Mouse (Mus musculus): ENCODE results near the gene Cryl1. TPM values are rescaled to one million over a fixed set of nuclear protein-coding genes. Genes with fewer than 3 reads are reported as not detected.
A peak's percentile ranks its signal among the peaks of the same experiment; 100 is the strongest.

The Cryl1 gene
- total RNA-seq (2014; fragmentation: Nextera tagmentation) (15.3 and 28.5 TPM in 2 replicates), total RNA-seq (2017) (10.4 and 26.5 TPM in 2 replicates)

- peak; percentile 98 for ATAC-seq (replicated peaks; ENCODE audit: poor library complexity, severe bottlenecking)
Observed at GRCm38 (mm10) chr14:57398065-57398757, at the start of gene Cryl1. Gene Cryl1 (minus strand): TSS chr14:57398529.

- no peak for ATAC-seq (replicated peaks; ENCODE audit: poor library complexity, severe bottlenecking)
Observed at GRCm38 (mm10) chr14:57430451-57430850, 32.1 kb upstream of the Cryl1 start.

- peak; percentile 74; the same call in 1 of the 2 replicates for ATAC-seq (replicated peaks; ENCODE audit: poor library complexity, severe bottlenecking)
Observed at GRCm38 (mm10) chr14:57424212-57424561, 25.9 kb upstream of the Cryl1 start.

- peak; percentile 99 for ATAC-seq (replicated peaks; ENCODE audit: poor library complexity, severe bottlenecking)
Observed at GRCm38 (mm10) chr14:57423432-57424211, 25.3 kb upstream of the Cryl1 start, which contains the start of gene Ift88. Gene Ift88 (plus strand): TSS chr14:57424062.

- ATAC-seq (replicated peaks; ENCODE audit: poor library complexity, severe bottlenecking), result peak; percentile 82
Observed at GRCm38 (mm10) chr14:57417187-57417586, 18.9 kb upstream of the Cryl1 start.

GRCm38 (mm10) chr14:57412166-57412565 is 13.8 kb upstream of the Cryl1 start:
- no peak for ATAC-seq (replicated peaks; ENCODE audit: poor library complexity, severe bottlenecking)

- no peak for ATAC-seq (replicated peaks; ENCODE audit: poor library complexity, severe bottlenecking)
Observed at GRCm38 (mm10) chr14:57409106-57409505, 10.8 kb upstream of the Cryl1 start.

GRCm38 (mm10) chr14:57408100-57408499 is 9.8 kb upstream of the Cryl1 start:
- no peak for ATAC-seq (replicated peaks; ENCODE audit: poor library complexity, severe bottlenecking)

GRCm38 (mm10) chr14:57407039-57407987 is 9.0 kb upstream of the Cryl1 start:
- peak; percentile 75 for ATAC-seq (replicated peaks; ENCODE audit: poor library complexity, severe bottlenecking)

- ATAC-seq (replicated peaks; ENCODE audit: poor library complexity, severe bottlenecking), result no peak
Observed at GRCm38 (mm10) chr14:57402815-57403214, 4.5 kb upstream of the Cryl1 start.

- peak; percentile 74 for ATAC-seq (replicated peaks; ENCODE audit: poor library complexity, severe bottlenecking)
Observed at GRCm38 (mm10) chr14:57398813-57399427, 591 bp upstream of the Cryl1 start.

- ATAC-seq (replicated peaks; ENCODE audit: poor library complexity, severe bottlenecking), result no peak
Observed at GRCm38 (mm10) chr14:57397221-57397620, 1.1 kb downstream of the Cryl1 start.

- no peak for ATAC-seq (replicated peaks; ENCODE audit: poor library complexity, severe bottlenecking)
Observed at GRCm38 (mm10) chr14:57395470-57395869, 2.9 kb downstream of the Cryl1 start.

- ATAC-seq (replicated peaks; ENCODE audit: poor library complexity, severe bottlenecking), result no peak
Observed at GRCm38 (mm10) chr14:57392278-57392677, 6.1 kb downstream of the Cryl1 start.

GRCm38 (mm10) chr14:57391621-57392020 is 6.7 kb downstream of the Cryl1 start:
- no peak for ATAC-seq (replicated peaks; ENCODE audit: poor library complexity, severe bottlenecking)

GRCm38 (mm10) chr14:57386758-57387561 is 11.4 kb downstream of the Cryl1 start:
- peak; percentile 97 for ATAC-seq (replicated peaks; ENCODE audit: poor library complexity, severe bottlenecking)

- no peak for ATAC-seq (replicated peaks; ENCODE audit: poor library complexity, severe bottlenecking)
Observed at GRCm38 (mm10) chr14:57385667-57386066, 12.7 kb downstream of the Cryl1 start.

- ATAC-seq (replicated peaks; ENCODE audit: poor library complexity, severe bottlenecking), result no peak
Observed at GRCm38 (mm10) chr14:57377531-57377930, 20.8 kb downstream of the Cryl1 start.

- ATAC-seq (replicated peaks; ENCODE audit: poor library complexity, severe bottlenecking), result no peak
Observed at GRCm38 (mm10) chr14:57376956-57377355, 21.4 kb downstream of the Cryl1 start.
